Mouse (Mus musculus): ENCODE results near the gene 2210408I21Rik. TPM values are rescaled to one million over a fixed set of nuclear protein-coding genes. Genes with fewer than 3 reads are reported as not detected.

2210408I21Rik gene
- total RNA-seq, 2 experiments from 2014 or later: 0.99 to 1.5 TPM

DNA sequence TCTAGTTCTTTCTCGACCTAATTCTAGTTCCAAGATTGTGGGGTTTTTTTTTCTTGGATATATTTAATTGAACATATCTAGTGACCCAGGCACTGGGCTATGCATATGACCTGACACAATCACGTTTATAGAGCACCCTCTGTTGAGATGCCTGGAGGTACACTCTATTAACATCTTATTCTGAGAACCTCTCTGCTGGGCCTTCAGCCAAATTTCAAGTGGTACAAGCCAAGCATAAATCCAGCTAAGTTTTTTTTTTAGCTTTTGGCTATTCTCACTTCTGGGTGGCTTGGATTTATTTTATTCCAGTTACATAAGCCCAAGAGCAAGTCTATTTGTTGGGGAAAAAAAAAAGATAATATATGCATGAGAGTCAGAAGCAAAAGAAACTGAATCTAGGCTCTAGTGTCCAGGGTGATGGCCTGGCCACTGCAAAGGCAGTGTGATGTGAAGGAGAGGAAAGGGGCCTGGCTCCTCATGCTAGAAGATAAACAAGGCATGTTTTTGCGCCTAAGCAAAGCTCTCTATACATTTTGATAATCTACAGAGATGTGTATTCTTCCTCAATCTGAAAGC lies 139.9 kb downstream of the 2210408I21Rik start:
- ATAC-seq (ENCODE audit: poor library complexity, severe bottlenecking): no peak

- no peak for ATAC-seq (ENCODE audit: poor library complexity, severe bottlenecking)
Measured at GRCm38 (mm10) chr13:77278659-77279413, 143.5 kb downstream of the 2210408I21Rik start.

- ATAC-seq (ENCODE audit: poor library complexity, severe bottlenecking): no peak
Measured at GRCm38 (mm10) chr13:77295519-77295918, 160.2 kb downstream of the 2210408I21Rik start.

- no peak for ATAC-seq (ENCODE audit: poor library complexity, severe bottlenecking)
Measured at GRCm38 (mm10) chr13:77324101-77324500, 188.8 kb downstream of the 2210408I21Rik start.

GRCm38 (mm10) chr13:77326174-77326959 lies 191.0 kb downstream of the 2210408I21Rik start:
- no peak for ATAC-seq (ENCODE audit: poor library complexity, severe bottlenecking)

GRCm38 (mm10) chr13:77342097-77342496 lies 206.8 kb downstream of the 2210408I21Rik start:
- no peak for ATAC-seq (ENCODE audit: poor library complexity, severe bottlenecking)

DNA sequence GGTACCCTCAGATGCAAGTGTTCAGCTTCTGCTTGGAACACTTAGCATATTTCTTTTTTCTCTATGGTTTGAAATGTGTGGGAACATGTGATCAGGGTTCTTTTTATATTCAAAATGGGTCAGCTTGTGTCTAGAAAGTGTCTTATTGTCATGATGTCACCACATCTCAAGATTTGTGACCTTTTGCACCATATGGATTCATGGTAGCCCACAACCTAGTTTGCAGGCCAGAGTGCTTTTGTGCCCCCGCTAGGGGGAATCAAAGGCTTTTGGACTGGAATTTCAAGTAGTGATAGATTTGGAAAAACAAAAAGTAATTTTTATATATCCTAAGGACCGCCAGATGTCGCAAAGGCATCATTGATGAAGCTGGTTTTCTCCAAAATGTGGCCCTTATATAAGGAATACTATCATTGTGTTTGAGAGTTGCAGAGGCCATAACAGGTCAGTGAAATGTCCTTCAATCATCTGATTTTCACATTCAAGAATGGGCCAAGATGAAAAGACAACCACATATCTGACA lies 250.2 kb downstream of the 2210408I21Rik start:
- no peak for ATAC-seq (ENCODE audit: poor library complexity, severe bottlenecking)

DNA sequence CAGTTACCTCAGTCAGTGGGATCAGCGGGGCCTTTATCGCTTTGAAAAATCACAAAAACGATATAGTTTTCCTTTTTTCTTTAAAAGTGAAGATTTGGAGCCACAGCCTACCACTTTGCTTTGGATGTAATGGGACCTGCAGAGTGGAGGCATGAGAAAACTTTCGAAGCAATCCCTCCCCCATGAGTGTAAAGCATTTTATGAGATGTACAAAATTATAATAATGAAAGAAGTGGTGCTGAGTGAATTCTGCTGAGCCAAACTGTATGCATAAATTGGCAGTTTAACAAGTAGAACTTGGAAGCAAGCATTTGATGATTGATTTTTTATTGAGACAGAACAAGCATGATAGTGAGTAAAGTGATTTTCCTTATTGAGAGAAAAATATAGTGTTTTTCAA lies 250.7 kb downstream of the 2210408I21Rik start:
- ATAC-seq (ENCODE audit: poor library complexity, severe bottlenecking): no peak

GRCm38 (mm10) chr13:77388148-77388547 lies 252.8 kb downstream of the 2210408I21Rik start:
- ATAC-seq (ENCODE audit: poor library complexity, severe bottlenecking): no peak

- no peak for ATAC-seq (ENCODE audit: poor library complexity, severe bottlenecking)
Measured at GRCm38 (mm10) chr13:77389209-77389608, 253.9 kb downstream of the 2210408I21Rik start.

GRCm38 (mm10) chr13:77396374-77396773 lies 261.0 kb downstream of the 2210408I21Rik start:
- ATAC-seq (ENCODE audit: poor library complexity, severe bottlenecking): no peak

- no peak for ATAC-seq (ENCODE audit: poor library complexity, severe bottlenecking)
Measured at GRCm38 (mm10) chr13:77396981-77397380, 261.6 kb downstream of the 2210408I21Rik start.

- no peak for ATAC-seq (ENCODE audit: poor library complexity, severe bottlenecking)
Measured at GRCm38 (mm10) chr13:77397646-77398045, 262.3 kb downstream of the 2210408I21Rik start.

DNA sequence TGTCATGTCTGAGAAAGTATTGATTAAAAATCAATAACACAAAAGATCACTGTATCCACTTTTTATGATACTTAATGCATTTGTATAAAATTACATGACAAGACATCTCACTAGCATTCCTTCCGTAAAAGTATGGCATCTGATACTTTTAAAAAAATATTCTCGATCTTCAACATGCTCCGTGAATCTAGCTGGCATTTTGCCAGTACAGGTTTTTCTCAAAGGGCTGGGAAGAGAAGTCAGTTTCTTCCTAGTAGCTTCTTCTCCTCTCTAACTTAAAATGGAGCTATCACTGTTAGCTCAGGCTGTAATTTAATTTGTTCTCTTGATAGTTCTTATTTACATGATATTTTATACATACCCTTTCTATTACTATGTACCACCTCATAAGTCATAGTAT lies 263.1 kb downstream of the 2210408I21Rik start:
- no peak for ATAC-seq (ENCODE audit: poor library complexity, severe bottlenecking)

- ATAC-seq (ENCODE audit: poor library complexity, severe bottlenecking): no peak
Measured at GRCm38 (mm10) chr13:77400762-77401161, 265.4 kb downstream of the 2210408I21Rik start.

GRCm38 (mm10) chr13:77408530-77408929 lies 273.2 kb downstream of the 2210408I21Rik start:
- ATAC-seq (ENCODE audit: poor library complexity, severe bottlenecking): no peak

DNA sequence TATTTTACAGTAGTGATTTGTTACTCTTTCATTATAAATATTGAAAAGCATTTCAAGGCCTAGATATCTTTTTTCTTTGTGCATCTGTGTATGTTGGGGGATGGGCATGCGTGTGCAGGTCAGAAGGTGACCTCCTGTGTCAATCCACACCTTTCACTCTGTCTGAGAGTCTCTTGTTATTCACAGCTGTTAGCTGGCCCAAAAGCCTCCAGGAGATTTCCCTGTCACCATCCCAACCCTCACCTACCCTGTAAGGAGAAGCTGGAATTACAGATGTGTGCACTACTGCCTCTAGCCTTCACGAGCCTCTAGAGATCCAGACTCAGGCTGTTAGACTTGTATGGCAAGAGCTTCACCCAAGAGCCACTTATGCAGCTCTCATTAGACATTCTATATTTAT lies 274.5 kb downstream of the 2210408I21Rik start:
- ATAC-seq (ENCODE audit: poor library complexity, severe bottlenecking): no peak

DNA sequence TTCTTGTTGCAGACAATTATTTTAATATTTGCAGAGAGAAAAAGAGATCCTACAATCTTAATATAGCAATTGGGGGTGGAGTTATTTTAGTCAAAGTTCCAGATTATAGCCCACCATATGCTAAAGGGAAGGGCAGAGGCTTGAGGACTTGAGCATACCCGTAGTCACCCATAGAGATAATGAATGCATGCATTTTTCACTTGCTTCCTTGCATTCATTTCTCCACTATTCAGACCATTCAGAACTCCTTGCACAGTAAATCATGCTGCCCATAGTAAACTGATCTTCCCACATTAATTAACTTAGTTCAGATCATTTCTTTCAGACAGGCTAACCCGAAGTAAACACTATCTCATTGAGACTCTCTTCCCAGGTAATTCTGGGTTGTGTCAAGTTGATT lies 277.5 kb downstream of the 2210408I21Rik start:
- ATAC-seq (ENCODE audit: poor library complexity, severe bottlenecking): no peak

DNA sequence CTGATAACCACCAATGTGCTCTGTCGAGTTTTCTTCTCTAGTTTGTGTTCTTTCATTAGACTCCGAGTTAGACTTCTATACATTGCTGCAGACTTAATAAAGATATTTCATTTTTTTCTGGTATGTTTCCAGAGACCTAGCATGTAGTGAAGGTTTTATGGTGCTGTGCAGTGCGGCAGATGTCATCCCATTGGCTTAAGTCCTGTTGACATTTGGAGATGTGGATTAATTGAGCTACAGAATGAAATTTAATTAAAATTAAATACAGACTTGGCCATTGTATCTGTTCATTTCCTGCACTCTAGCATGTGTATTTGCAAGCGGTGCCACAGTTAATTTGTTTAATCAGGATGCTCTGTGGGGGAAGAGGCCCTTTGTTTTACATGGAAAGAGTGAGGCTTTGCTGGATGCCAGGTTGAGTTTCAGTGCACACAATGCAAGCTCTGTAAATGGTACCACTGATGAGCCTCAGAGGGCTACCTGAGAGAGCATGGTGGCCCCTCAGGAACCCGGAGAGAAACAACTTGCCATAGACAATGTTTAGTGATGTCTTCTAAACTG lies 314.7 kb downstream of the 2210408I21Rik start:
- ATAC-seq (ENCODE audit: poor library complexity, severe bottlenecking): no peak

- ATAC-seq (ENCODE audit: poor library complexity, severe bottlenecking): no peak
Measured at GRCm38 (mm10) chr13:77470093-77470621, 334.8 kb downstream of the 2210408I21Rik start.

- no peak for ATAC-seq (ENCODE audit: poor library complexity, severe bottlenecking)
Measured at GRCm38 (mm10) chr13:77476420-77476819, 341.1 kb downstream of the 2210408I21Rik start.

All from megakaryocyte, adult 5-6 weeks (primary cell).